Mouse (Mus musculus): Measurements from ENCODE around the gene Atp8b2. TPM values are rescaled to one million over a fixed set of nuclear protein-coding genes. Genes with fewer than 3 reads are reported as not detected.

The Atp8b2 gene
- total RNA-seq, 2 experiments from 2014 or later = 31.4 to 35.5 TPM

- ATAC-seq (replicated peaks; ENCODE audit: poor library complexity, severe bottlenecking) = peak; percentile 35
These were observed 1.9 kb downstream of the Atp8b2 start for GRCm38 (mm10) chr3:89961436-89961835.

- ATAC-seq (replicated peaks; ENCODE audit: poor library complexity, severe bottlenecking) = peak; percentile 75
These were observed 2.8 kb downstream of the Atp8b2 start for GRCm38 (mm10) chr3:89960469-89960868.

- ATAC-seq (replicated peaks; ENCODE audit: poor library complexity, severe bottlenecking) = no peak
These were observed 3.9 kb downstream of the Atp8b2 start for GRCm38 (mm10) chr3:89959435-89959834.

GRCm38 (mm10) chr3:89957880-89958279 lies 5.4 kb downstream of the Atp8b2 start:
- ATAC-seq (replicated peaks; ENCODE audit: poor library complexity, severe bottlenecking) = no peak

- no peak for ATAC-seq (replicated peaks; ENCODE audit: poor library complexity, severe bottlenecking)
These were observed 6.9 kb downstream of the Atp8b2 start for GRCm38 (mm10) chr3:89956177-89956971.

GRCm38 (mm10) chr3:89953420-89953819 lies 9.9 kb downstream of the Atp8b2 start:
- ATAC-seq (replicated peaks; ENCODE audit: poor library complexity, severe bottlenecking) = peak; percentile 86

- ATAC-seq (replicated peaks; ENCODE audit: poor library complexity, severe bottlenecking) = no peak
These were observed 14.7 kb downstream of the Atp8b2 start for GRCm38 (mm10) chr3:89948655-89949054.

- ATAC-seq (replicated peaks; ENCODE audit: poor library complexity, severe bottlenecking) = no peak
These were observed 15.3 kb downstream of the Atp8b2 start for GRCm38 (mm10) chr3:89948021-89948420.

- ATAC-seq (replicated peaks; ENCODE audit: poor library complexity, severe bottlenecking) = no peak
These were observed 18.3 kb downstream of the Atp8b2 start for GRCm38 (mm10) chr3:89945026-89945425.

GRCm38 (mm10) chr3:89942894-89943293 lies 20.4 kb downstream of the Atp8b2 start:
- ATAC-seq (replicated peaks; ENCODE audit: poor library complexity, severe bottlenecking) = no peak

GRCm38 (mm10) chr3:89936495-89936894 lies 26.8 kb downstream of the Atp8b2 start:
- ATAC-seq (replicated peaks; ENCODE audit: poor library complexity, severe bottlenecking) = no peak

GRCm38 (mm10) chr3:89932925-89933324 lies 30.4 kb downstream of the Atp8b2 start:
- no peak for ATAC-seq (replicated peaks; ENCODE audit: poor library complexity, severe bottlenecking)

GRCm38 (mm10) chr3:89928956-89929355 lies 34.4 kb downstream of the Atp8b2 start:
- no peak for ATAC-seq (replicated peaks; ENCODE audit: poor library complexity, severe bottlenecking)

- ATAC-seq (replicated peaks; ENCODE audit: poor library complexity, severe bottlenecking) = peak; percentile 48; the same call in 1 of the 2 replicates
These were observed 36.9 kb downstream of the Atp8b2 start for GRCm38 (mm10) chr3:89926440-89926839.

- ATAC-seq (replicated peaks; ENCODE audit: poor library complexity, severe bottlenecking) = peak; percentile 25; the same call in 1 of the 2 replicates
These were observed 42.6 kb downstream of the Atp8b2 start for GRCm38 (mm10) chr3:89920711-89921110.

GRCm38 (mm10) chr3:89917408-89917807 lies 45.9 kb downstream of the Atp8b2 start:
- no peak for ATAC-seq (replicated peaks; ENCODE audit: poor library complexity, severe bottlenecking)

- ATAC-seq (replicated peaks; ENCODE audit: poor library complexity, severe bottlenecking) = no peak
These were observed 46.7 kb downstream of the Atp8b2 start for GRCm38 (mm10) chr3:89916622-89917021.

- no peak for ATAC-seq (replicated peaks; ENCODE audit: poor library complexity, severe bottlenecking)
These were observed 48.6 kb downstream of the Atp8b2 start for GRCm38 (mm10) chr3:89914700-89915099.

GRCm38 (mm10) chr3:89912543-89913391 lies 50.5 kb downstream of the Atp8b2 start, which contains the start of gene Il6ra:
Gene Il6ra, minus strand, starts transcription at chr3:89913196.
- ATAC-seq (replicated peaks; ENCODE audit: poor library complexity, severe bottlenecking) = peak; percentile 60

GRCm38 (mm10) chr3:89912108-89912542 lies 51.2 kb downstream of the Atp8b2 start:
- peak; percentile 22 for ATAC-seq (replicated peaks; ENCODE audit: poor library complexity, severe bottlenecking)

GRCm38 (mm10) chr3:89911207-89911606 lies 52.1 kb downstream of the Atp8b2 start:
- ATAC-seq (replicated peaks; ENCODE audit: poor library complexity, severe bottlenecking) = peak; percentile 76
